Mouse (Mus musculus) activated CD4-positive, CD25-positive, alpha-beta regulatory T cell, adult 9 weeks (primary cell): Measurements from ENCODE around the gene Pgm3. TPM values are rescaled to one million over a fixed set of nuclear protein-coding genes. Genes with fewer than 3 reads are reported as not detected.

ENCODE experiments used
- polyA plus RNA-seq: library from polyadenylated mRNA; unstranded; fragments of 100-300 nt; shearing (Covaris generic); gene quantifications from one replicate; pipeline ENCODE4 v1.2.1, GENCODE M21; 2017

The Pgm3 gene
- 20.5 TPM for polyA plus RNA-seq

DNA sequence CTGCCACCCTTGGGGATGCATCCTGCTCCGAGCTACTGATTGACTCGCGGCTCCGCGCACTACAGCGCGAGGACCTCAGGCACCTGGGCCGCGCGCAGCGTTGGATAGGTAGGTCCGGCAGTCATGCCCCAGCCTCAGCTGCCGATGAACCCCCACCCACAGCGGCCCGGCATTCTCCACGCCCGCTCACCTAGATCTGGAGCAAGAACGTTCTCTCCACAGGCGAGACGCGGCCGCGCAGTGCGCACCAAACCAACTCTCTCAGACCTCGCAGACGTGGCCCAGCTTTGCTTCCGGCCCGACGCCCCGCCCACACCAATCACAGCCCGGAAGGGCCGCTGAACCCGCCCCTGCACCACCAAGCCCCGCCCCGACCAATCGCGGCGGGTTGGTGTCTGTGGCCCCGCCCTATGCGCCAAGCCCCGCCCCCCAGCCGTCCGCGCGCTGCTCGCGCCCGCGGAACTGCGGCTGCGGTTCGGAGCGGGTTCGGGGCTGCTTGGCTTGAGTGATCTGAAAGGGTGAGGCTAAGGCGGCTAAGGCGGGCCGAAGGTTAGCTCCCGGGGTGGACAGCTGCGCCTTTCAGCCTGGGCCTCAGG is at the start of gene Pgm3, which contains the start of gene Rwdd2a:
Gene Pgm3 (minus strand): TSS at position 303 of the 596 bp plus-strand sequence.
Gene Rwdd2a (plus strand): TSS at position 452 of the 596 bp plus-strand sequence.

Other genes starting within 250 kb of the Pgm3 start
- gene Ube2cbp, start 106.9 kb downstream of the Pgm3 start, polyA plus RNA-seq, result 3.7 TPM
- gene Dop1a, start 104.7 kb downstream of the Pgm3 start, polyA plus RNA-seq, result 42.0 TPM
- gene Rwdd2a, start 149 bp upstream of the Pgm3 start, polyA plus RNA-seq, result 4.3 TPM
- not detected for gene Me1, start 124.1 kb upstream of the Pgm3 start, polyA plus RNA-seq
- gene Prss35, start 171.8 kb upstream of the Pgm3 start, polyA plus RNA-seq, result not detected